Mouse (Mus musculus): ENCODE data around the gene Mbip. TPM values are rescaled to one million over a fixed set of nuclear protein-coding genes. Genes with fewer than 3 reads are reported as not detected.

The Mbip gene
- polyA plus RNA-seq, 1 experiment: 23.8 TPM

DNA sequence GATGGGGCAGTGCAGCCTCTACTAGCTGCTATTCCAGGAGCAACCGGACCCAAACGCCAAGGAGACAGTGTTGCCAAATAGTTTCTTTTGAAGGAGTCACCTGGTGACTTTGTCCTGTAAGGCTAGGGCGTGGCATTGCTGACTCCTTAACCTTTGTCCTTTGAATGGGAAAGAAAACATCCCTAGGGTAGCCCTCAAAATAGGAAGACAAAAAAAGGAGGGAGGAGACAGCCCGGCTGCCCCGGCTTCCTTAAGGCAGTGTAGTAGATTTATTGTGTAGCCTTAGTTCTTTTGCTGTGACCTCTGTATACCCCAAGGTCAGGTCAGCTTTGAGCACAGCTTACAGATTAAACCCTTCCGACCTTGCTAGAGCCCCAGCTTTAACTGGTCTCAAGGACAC, 49.2 kb downstream of the Mbip start:
- H3K4me1 ChIP-seq (ENCODE audit: control insufficient read depth, insufficient read depth, low read length): peaks cover 16% of the 10 kb centered on the region; the same call in 1 of the 2 replicates
- H3K27ac ChIP-seq (ENCODE audit: insufficient read depth, low read length): no peak overlapping the region
- no peak for TF ChIP-seq POLR2A (IDR thresholded peaks at IDR 0.05; ENCODE audit: low read depth, low read length)
- no peak for TF ChIP-seq CTCF (IDR thresholded peaks at IDR 0.05; ENCODE audit: borderline replicate concordance, insufficient read depth, low read length)
- H3K4me3 ChIP-seq (ENCODE audit: insufficient read depth, low read length): no peak overlapping the region

DNA sequence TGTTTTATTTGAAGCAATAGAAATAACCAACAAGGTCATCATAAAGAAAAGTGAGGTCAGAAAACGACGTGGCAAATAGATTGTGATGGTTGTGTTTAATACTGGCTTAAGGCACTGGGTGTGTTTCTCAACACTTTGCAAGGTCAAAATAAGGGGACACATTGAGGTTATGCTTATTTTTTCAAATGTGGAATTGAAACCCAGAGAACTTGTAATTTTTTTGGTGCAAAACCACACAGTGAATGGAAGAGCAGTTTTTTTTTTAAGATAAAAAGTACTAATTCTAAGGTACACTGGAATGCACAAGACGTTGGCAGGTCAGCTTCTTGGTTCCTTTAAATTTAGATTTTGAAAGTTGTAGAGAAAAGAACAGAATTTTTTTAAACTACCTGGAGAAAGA, 50.5 kb downstream of the Mbip start:
- Histone ChIP-seq H3K4me1 (ENCODE audit: control insufficient read depth, insufficient read depth, low read length) (peaks cover 16% of the 10 kb centered on the region; the same call in 1 of the 2 replicates), H3K27ac (ENCODE audit: insufficient read depth, low read length) (no peak overlapping the region)
- TF ChIP-seq POLR2A (IDR thresholded peaks at IDR 0.05; ENCODE audit: low read depth, low read length) (no peak), CTCF (IDR thresholded peaks at IDR 0.05; ENCODE audit: borderline replicate concordance, insufficient read depth, low read length) (no peak)

DNA sequence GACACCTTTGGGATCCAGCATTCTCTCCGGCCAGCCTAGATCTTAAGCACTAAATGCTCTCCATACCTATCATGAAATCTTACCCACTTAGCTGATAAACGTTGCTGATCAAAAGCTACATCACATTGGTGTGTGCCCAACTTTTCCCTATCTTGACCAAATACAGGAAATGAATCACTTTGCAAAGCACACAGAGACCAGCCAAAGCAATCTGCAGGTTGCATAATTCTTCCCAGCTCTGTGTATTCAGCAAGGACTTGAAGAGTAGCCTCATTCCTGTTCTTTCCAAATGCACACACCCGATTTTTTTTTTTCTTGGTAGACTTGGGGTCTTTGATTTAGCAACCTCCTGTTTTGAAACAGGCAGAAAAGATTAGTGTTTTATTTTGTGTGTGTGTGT, 57.1 kb downstream of the Mbip start:
- Histone ChIP-seq H3K4me3 (ENCODE audit: insufficient read depth, low read length) (no peak overlapping the region), H3K27ac (ENCODE audit: insufficient read depth, low read length) (no peak overlapping the region), H3K4me1 (ENCODE audit: control insufficient read depth, insufficient read depth, low read length) (no peaks in the 10 kb centered on the region)
- TF ChIP-seq CTCF (IDR thresholded peaks at IDR 0.05; ENCODE audit: borderline replicate concordance, insufficient read depth, low read length) (no peak), POLR2A (IDR thresholded peaks at IDR 0.05; ENCODE audit: low read depth, low read length) (no peak)

More for the DNA sequence above, 50.5 kb downstream of the Mbip start:
- H3K4me3 ChIP-seq (ENCODE audit: insufficient read depth, low read length): no peak overlapping the region

DNA sequence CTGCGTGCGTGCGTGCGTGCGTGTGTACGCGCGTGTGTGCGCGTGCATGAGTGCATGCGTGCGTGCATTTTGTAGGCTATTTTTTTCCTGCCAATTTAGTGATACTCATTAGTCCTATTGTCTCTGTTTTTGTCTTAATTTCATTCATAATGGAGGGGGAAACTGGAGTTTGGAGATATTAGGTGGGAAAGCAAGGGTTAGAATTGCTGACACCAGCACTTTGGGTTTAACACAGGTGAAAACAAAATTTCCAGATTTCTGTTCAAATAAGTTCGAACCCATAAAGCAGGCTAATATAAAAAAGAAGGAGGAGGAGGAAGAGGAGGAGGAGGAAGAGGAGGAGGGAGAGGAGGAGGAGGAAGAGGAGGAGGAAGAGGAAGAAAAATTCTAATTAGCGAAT, 58.9 kb downstream of the Mbip start:
- no peaks in the 10 kb centered on the region for H3K4me1 ChIP-seq (ENCODE audit: control insufficient read depth, insufficient read depth, low read length)
- no peak overlapping the region for H3K27ac ChIP-seq (ENCODE audit: insufficient read depth, low read length)
- TF ChIP-seq POLR2A (IDR thresholded peaks at IDR 0.05; ENCODE audit: low read depth, low read length) (no peak), CTCF (IDR thresholded peaks at IDR 0.05; ENCODE audit: borderline replicate concordance, insufficient read depth, low read length) (no peak)
- H3K4me3 ChIP-seq (ENCODE audit: insufficient read depth, low read length): no peak overlapping the region

DNA sequence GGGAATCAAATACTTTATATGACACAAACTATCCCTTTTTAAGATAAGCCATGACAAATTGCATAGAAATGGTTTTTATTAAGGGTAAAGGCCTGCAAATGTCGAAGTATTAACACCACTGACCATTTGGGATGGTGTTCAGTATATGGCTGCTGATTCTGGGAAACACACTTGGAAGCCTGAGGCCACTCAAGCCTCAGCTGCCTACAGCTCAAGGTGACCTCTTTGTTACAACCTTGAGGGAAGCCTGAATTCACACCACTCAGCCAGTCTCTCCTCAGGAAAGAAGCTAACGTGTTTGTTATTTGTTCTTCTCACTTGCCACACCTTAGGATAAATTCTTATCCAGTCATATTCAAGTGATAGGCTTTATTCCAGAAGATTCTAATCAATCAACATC, 61.5 kb downstream of the Mbip start:
- no peak for TF ChIP-seq POLR2A (IDR thresholded peaks at IDR 0.05; ENCODE audit: low read depth, low read length)
- TF ChIP-seq CTCF (IDR thresholded peaks at IDR 0.05; ENCODE audit: borderline replicate concordance, insufficient read depth, low read length): no peak

DNA sequence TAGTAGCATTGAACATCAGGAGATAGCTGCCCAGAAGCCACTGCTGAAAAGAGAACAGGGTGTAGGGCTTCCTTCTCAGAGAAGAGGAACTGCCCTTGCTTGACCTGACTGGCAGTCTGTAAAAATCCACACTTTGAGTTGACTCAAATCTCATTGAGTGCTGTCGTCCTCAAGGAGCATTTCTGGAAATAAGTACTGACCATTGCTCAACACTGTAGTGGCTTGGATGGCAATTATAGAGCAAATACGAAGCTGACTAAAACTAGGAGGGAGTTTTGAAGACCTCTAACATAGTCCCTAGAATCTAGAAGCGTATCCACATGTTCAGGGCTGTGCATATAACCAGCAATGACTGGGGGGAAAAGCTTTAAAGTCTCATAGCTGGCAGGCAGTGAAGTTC, 64.0 kb downstream of the Mbip start:
- H3K27ac ChIP-seq (ENCODE audit: insufficient read depth, low read length): no peak overlapping the region
- TF ChIP-seq POLR2A (IDR thresholded peaks at IDR 0.05; ENCODE audit: low read depth, low read length): no peak
- TF ChIP-seq CTCF (IDR thresholded peaks at IDR 0.05; ENCODE audit: borderline replicate concordance, insufficient read depth, low read length): no peak
- no peaks in the 10 kb centered on the region for H3K4me1 ChIP-seq (ENCODE audit: control insufficient read depth, insufficient read depth, low read length)
- H3K4me3 ChIP-seq (ENCODE audit: insufficient read depth, low read length): no peak overlapping the region

More for the DNA sequence above, 61.5 kb downstream of the Mbip start:
- Histone ChIP-seq H3K4me1 (ENCODE audit: control insufficient read depth, insufficient read depth, low read length) (no peaks in the 10 kb centered on the region), H3K4me3 (ENCODE audit: insufficient read depth, low read length) (no peak overlapping the region), H3K27ac (ENCODE audit: insufficient read depth, low read length) (no peak overlapping the region)

Other genes with a start within 250 kb of the Mbip start
- not detected in 2 replicates for gene Nkx2-1, start 191.0 kb upstream of the Mbip start, polyA plus RNA-seq (2011; ENCODE audit: insufficient read length, low read depth, missing spikeins)